Mouse (Mus musculus): ENCODE measurements at regions not wholly inside any gene's neighbourhood (a gene's known extent, or its start where the extent isn't known, plus 50 kb on each side); places are given as distances from the start of the nearest gene placed in this dataset.

DNA sequence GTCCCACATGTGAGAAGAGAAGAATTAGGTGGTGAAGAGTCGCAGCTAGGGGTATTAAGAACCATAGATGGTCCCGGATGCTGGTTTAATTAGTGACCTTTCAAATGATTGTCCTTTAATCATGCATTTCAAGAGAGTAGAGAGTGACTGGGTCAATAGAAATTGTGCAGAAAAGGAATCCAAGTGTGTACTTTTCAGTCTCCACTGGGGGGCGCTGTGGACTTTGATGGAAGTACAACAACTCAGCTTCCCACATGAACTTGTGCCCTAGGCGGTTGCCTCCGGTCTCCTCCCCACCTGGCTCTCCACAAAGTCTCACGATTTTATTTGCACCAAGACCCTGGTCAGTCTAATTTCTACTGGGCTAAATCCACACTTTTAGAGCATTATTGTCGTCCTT lies 142.8 kb upstream of the Zfp618 start:
- no peak overlapping the region for H3K27ac ChIP-seq (ENCODE audit: control insufficient read depth, insufficient read depth, low read depth, low read length, poor library complexity)

DNA sequence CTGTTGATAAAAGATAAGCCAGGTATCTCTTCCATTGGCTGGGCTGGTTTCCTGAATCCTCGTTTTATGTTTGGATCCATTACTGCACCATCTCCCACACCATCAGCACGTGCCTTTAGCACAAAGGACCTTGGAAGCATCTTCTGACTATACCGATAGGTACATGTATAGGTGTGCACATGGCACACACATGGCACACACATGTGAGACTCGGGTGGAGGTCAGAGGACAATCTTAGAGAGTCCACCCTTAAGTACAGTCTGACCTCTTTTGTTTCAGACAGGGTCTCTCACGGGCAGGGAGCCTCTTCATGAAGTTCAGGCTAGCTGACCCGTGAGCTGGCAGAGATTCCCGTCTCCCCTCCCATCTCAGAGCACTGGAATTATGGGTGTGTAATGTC lies 142.3 kb upstream of the Zfp618 start:
- WGBS, result 66% methylated on average over 7 of the region's 7 CpGs

More for the DNA sequence above, 142.8 kb upstream of the Zfp618 start:
- 29% methylated on average over 7 of the region's 7 CpGs for WGBS
- H3K4me1 ChIP-seq (ENCODE audit: control insufficient read depth, insufficient read depth, low read length), result no peaks in the 10 kb centered on the region
- TF ChIP-seq CTCF (IDR thresholded peaks at IDR 0.05; ENCODE audit: control insufficient read depth, insufficient read depth, low read length), result no peak
- TF ChIP-seq POLR2A (IDR thresholded peaks at IDR 0.05; ENCODE audit: borderline replicate concordance, control insufficient read depth, low read depth, low read length), result no peak
- no peak overlapping the region for H3K4me3 ChIP-seq (replicated peaks; ENCODE audit: control insufficient read depth, low read depth, low read length)

DNA sequence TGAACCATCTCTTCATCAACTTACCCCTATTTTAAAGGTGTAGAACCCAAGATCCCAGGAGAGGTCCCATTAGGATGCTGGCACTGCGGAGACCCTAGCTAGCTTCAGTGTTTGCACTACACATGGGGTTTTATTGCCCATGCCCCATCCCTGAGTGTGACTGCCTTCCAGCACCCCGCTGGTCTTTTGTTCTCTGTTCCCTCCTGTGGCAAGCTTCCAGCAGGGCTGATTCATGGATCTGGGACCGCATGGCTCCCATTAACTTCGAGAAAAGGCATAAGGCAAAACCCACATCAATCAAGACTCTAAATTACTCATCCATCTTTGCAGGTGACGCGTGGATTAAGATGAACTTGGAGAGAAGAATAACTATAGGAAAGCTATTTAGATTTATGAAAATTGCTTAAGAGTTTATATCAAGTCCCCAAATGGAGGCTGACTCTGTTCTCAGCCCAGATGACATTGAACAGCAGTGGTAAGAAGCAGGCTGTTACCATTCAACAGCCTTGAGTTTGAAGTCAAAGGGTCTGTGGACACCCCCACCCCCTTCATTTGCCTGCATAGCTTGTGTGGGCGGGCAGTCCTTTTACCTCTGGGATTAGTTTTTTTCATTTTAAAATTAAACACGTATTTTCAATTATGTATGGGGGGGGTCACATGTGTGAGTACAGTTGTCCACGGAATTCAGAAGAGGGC lies 141.7 kb upstream of the Zfp618 start:
- Histone ChIP-seq H3K4me1 (ENCODE audit: control insufficient read depth, insufficient read depth, low read length) (no peaks in the 10 kb centered on the region), H3K4me3 (replicated peaks; ENCODE audit: control insufficient read depth, low read depth, low read length) (no peak overlapping the region), H3K27ac (ENCODE audit: control insufficient read depth, insufficient read depth, low read depth, low read length, poor library complexity) (no peak overlapping the region)
- 64% methylated on average over 9 of the region's 9 CpGs for WGBS
- TF ChIP-seq CTCF (IDR thresholded peaks at IDR 0.05; ENCODE audit: control insufficient read depth, insufficient read depth, low read length), result no peak
- TF ChIP-seq POLR2A (IDR thresholded peaks at IDR 0.05; ENCODE audit: borderline replicate concordance, control insufficient read depth, low read depth, low read length), result no peak

More for the DNA sequence above, 142.3 kb upstream of the Zfp618 start:
- Histone ChIP-seq H3K27ac (ENCODE audit: control insufficient read depth, insufficient read depth, low read depth, low read length, poor library complexity) (no peak overlapping the region), H3K4me1 (ENCODE audit: control insufficient read depth, insufficient read depth, low read length) (no peaks in the 10 kb centered on the region), H3K4me3 (replicated peaks; ENCODE audit: control insufficient read depth, low read depth, low read length) (no peak overlapping the region)
- no peak for TF ChIP-seq CTCF (IDR thresholded peaks at IDR 0.05; ENCODE audit: control insufficient read depth, insufficient read depth, low read length)
- TF ChIP-seq POLR2A (IDR thresholded peaks at IDR 0.05; ENCODE audit: borderline replicate concordance, control insufficient read depth, low read depth, low read length), result no peak

DNA sequence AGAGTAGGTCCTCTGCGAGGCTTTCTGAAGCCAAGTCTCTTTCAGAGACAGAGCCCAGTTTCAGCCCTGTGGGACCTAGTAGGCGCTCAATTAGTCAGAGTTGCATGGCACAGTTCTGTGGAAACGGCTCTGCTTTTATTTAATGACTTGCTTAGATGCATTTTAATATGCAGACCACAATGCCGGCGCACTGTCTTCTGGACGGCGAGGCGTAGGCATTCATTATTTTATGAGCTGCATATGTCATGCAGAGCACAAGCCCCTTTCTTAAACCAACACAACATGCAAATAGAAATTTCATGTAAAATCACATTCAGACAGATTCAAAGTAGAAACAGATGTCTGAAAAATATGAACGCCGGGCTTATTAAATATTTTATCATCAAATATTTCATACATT lies 140.8 kb upstream of the Zfp618 start:
- TF ChIP-seq POLR2A (IDR thresholded peaks at IDR 0.05; ENCODE audit: borderline replicate concordance, control insufficient read depth, low read depth, low read length) (no peak), CTCF (IDR thresholded peaks at IDR 0.05; ENCODE audit: control insufficient read depth, insufficient read depth, low read length) (no peak)
- WGBS, result 80% methylated on average over 10 of the region's 10 CpGs
- no peak overlapping the region for H3K4me3 ChIP-seq (replicated peaks; ENCODE audit: control insufficient read depth, low read depth, low read length)

DNA sequence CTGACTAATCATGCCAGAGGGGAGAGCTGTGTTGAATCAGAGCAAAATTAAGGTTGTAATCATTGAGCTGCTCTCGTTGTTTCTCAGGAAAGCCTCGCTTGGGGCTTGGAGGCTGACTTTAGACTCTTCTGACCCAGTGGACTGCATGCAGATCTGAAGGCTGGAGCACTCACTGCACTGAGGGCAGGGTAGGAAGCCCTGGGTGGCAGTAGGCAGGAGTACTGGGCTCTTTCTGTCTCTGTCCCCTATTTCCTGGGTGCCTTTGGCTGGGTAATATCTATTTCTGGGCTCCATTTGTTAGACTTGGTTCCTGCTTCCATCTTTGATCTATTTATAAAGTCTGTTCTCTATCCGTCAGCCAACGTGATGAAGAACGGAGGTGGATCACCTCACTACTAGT lies 140.1 kb upstream of the Zfp618 start:
- no peak overlapping the region for H3K4me3 ChIP-seq (replicated peaks; ENCODE audit: control insufficient read depth, low read depth, low read length)
- 71% methylated on average over 5 of the region's 5 CpGs for WGBS
- no peak for TF ChIP-seq POLR2A (IDR thresholded peaks at IDR 0.05; ENCODE audit: borderline replicate concordance, control insufficient read depth, low read depth, low read length)
- TF ChIP-seq CTCF (IDR thresholded peaks at IDR 0.05; ENCODE audit: control insufficient read depth, insufficient read depth, low read length), result no peak
- H3K27ac ChIP-seq (ENCODE audit: control insufficient read depth, insufficient read depth, low read depth, low read length, poor library complexity), result no peak overlapping the region
- no peaks in the 10 kb centered on the region for H3K4me1 ChIP-seq (ENCODE audit: control insufficient read depth, insufficient read depth, low read length)

More for the DNA sequence above, 140.8 kb upstream of the Zfp618 start:
- Histone ChIP-seq H3K4me1 (ENCODE audit: control insufficient read depth, insufficient read depth, low read length) (no peaks in the 10 kb centered on the region), H3K27ac (ENCODE audit: control insufficient read depth, insufficient read depth, low read depth, low read length, poor library complexity) (no peak overlapping the region)

DNA sequence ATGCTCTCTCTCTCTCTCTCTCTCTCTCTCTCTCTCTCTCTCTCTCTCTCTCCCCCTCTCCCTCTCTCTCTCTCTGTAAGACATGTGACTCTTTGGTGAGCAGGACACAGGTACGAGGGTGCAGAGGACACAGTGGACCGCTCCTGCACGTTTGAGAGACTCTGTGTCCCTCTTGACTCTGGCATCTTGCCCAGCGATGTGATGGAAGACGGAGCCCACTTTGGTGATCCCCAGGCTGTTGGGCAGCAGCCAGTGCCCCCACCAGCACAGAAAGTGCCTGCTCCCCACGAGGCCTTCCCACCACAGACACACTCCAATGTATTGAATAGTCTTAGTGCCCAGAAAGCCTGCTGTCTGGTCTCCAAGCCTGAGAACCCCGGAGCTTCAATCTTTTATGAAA lies 136.4 kb upstream of the Zfp618 start:
- 66% methylated on average over 7 of the region's 7 CpGs for WGBS
- H3K4me1 ChIP-seq (ENCODE audit: control insufficient read depth, insufficient read depth, low read length), result no peaks in the 10 kb centered on the region
- no peak overlapping the region for H3K4me3 ChIP-seq (replicated peaks; ENCODE audit: control insufficient read depth, low read depth, low read length)
- TF ChIP-seq CTCF (IDR thresholded peaks at IDR 0.05; ENCODE audit: control insufficient read depth, insufficient read depth, low read length) (no peak), POLR2A (IDR thresholded peaks at IDR 0.05; ENCODE audit: borderline replicate concordance, control insufficient read depth, low read depth, low read length) (no peak)
- H3K27ac ChIP-seq (ENCODE audit: control insufficient read depth, insufficient read depth, low read depth, low read length, poor library complexity), result no peak overlapping the region

DNA sequence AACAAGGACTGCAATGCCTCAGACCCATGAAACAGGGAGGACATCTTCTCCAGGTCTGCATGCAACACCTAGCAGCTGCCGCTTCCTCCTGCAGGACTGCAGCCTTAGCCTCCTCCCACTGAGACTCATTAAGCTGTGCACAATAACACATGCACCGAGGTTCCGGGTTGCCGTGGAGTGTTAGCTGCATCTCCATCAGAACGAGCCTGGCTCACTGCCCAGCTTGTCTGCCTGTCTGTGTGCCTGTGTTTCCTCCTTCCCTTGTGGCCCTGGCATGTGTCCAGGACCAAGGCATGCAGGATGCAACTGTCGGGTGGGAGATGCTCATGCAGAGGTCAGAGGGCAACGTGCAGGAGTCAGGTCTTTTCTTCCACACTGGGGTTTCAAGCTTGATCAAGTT lies 131.4 kb upstream of the Zfp618 start:
- Histone ChIP-seq H3K27ac (ENCODE audit: control insufficient read depth, insufficient read depth, low read depth, low read length, poor library complexity) (no peak overlapping the region), H3K4me3 (replicated peaks; ENCODE audit: control insufficient read depth, low read depth, low read length) (no peak overlapping the region), H3K4me1 (ENCODE audit: control insufficient read depth, insufficient read depth, low read length) (no peaks in the 10 kb centered on the region)
- TF ChIP-seq CTCF (IDR thresholded peaks at IDR 0.05; ENCODE audit: control insufficient read depth, insufficient read depth, low read length), result no peak
- WGBS, result 3% methylated on average over 7 of the region's 7 CpGs

DNA sequence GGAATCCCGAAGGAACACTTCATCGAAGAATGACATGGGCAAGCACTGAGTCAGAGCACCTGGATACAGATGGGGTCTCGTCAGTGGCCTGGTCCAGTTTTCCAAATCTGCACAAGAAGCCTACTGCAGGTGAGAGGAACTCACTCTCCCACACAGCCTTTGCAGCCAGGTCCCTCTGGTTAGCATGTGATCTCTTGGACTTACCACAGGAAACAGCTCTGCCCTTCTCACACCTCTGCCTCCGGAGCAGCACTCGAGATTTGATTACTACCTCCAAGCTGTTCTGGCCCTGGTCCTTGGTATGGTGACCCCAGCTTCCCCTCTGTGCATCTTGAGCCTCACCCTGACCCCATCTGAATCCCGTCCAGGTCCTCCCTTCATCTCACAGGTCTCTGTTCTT lies 128.5 kb upstream of the Zfp618 start:
- Histone ChIP-seq H3K4me1 (ENCODE audit: control insufficient read depth, insufficient read depth, low read length) (no peaks in the 10 kb centered on the region), H3K4me3 (replicated peaks; ENCODE audit: control insufficient read depth, low read depth, low read length) (no peak overlapping the region), H3K27ac (ENCODE audit: control insufficient read depth, insufficient read depth, low read depth, low read length, poor library complexity) (no peak overlapping the region)
- WGBS, result 45% methylated on average over 6 of the region's 6 CpGs
- TF ChIP-seq CTCF (IDR thresholded peaks at IDR 0.05; ENCODE audit: control insufficient read depth, insufficient read depth, low read length) (no peak), POLR2A (IDR thresholded peaks at IDR 0.05; ENCODE audit: borderline replicate concordance, control insufficient read depth, low read depth, low read length) (no peak)

DNA sequence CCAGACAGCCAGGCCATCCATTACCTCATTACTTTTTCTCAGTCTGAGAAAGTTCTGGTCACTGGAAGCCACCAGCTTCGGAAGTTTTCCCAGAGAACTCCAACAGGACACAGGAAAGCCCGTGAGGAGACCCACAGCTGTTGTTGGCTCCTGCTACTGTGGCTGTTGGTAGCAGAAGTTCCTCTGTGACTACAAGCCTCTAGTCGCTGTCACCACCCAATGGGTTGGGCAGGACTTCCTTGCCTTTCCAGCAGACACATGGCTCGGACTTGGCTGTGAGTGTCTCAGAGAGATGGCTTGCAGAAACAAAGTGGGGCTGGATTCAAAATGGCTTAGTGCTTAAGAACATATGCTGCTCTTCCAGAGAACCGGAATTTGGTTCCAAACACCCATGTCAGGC lies 114.8 kb upstream of the Zfp618 start:
- 39% methylated on average over 5 of the region's 5 CpGs for WGBS
- H3K27ac ChIP-seq (ENCODE audit: control insufficient read depth, insufficient read depth, low read depth, low read length, poor library complexity), result no peak overlapping the region
- H3K4me1 ChIP-seq (ENCODE audit: control insufficient read depth, insufficient read depth, low read length), result no peaks in the 10 kb centered on the region
- no peak overlapping the region for H3K4me3 ChIP-seq (replicated peaks; ENCODE audit: control insufficient read depth, low read depth, low read length)
- TF ChIP-seq CTCF (IDR thresholded peaks at IDR 0.05; ENCODE audit: control insufficient read depth, insufficient read depth, low read length) (no peak), POLR2A (IDR thresholded peaks at IDR 0.05; ENCODE audit: borderline replicate concordance, control insufficient read depth, low read depth, low read length) (no peak)

All from bone marrow, adult 2 months (tissue).